ENCODE assay signal across 1 mouse cellular context in the genomic region with DNA sequence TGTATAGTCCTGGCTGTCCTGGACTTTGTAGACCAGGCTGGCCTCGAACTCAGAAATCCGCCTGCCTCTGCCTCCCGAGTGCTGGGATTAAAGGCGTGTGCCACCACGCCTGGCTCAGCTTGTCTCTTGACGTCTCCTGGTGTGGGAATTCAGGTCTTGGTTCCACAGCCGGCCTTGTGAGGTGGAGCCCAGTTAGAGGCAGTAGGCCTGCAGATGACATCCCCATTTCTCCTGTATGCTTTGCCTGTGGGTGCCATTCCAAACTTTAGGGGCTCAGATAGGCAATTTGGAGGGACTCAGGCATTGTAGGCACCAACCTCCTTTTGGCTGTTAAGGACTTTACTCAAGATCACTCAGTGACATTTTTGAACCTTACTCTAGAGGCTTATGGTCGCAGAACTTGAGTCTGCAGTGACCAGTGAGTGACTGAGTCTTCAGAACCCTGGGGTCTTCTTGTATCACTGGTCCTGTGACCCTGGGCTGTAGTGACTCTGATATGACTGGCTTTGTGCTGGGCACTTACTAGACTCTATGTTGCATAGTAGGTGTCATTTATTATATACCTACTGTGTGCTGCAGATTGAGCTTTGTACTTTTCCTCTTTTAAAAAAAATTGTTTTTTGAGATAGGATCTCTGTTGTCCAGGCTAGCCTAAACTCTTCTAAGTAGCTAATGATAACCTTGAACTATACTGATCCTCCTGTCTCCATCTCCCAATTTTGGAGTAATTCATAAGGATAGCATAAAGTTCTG.
TF ChIP-seq lines count a peak whose summit lies in the region.

No protein-coding gene starts in this region.

TF ChIP-seq in myocyte, 11 proteins besides CTCF, POLR2A, EP300 and RAD21 (continued from another document):
- no peak for TF ChIP-seq MYOG (IDR thresholded peaks at IDR 0.05; ENCODE audit: control insufficient read depth in 1 of 3, insufficient read depth in 1 of 3, insufficient read length in 2 of 3, low read depth in 2 of 3)
- no peak for TF ChIP-seq MAX (IDR thresholded peaks at IDR 0.05; ENCODE audit: low read depth)
- no peak for TF ChIP-seq TCF3 (IDR thresholded peaks at IDR 0.05; ENCODE audit: insufficient read length, low read depth)
